Mouse (Mus musculus): Measurements from ENCODE around the gene Gatad2a.

Gatad2a gene

DNA sequence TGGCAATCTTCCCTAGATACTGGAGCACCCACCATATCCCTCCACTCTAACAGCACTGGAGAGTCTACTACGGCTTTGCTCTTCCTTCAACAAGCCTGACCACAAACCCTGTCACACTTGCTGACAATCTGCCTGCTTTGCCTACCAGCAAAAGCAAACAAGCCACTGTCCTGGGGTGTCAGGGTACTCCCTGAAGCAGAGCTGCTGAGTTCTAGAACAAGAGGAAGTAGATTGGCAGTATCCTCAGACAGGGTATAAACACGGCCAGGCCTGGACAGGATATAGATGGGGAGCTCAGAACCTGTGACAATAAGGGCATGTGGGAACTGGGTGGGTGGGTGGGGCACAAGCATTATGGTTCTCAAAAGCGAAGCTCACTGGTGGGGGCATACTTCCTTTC is 58.7 kb downstream of the Gatad2a start:
- DNase-seq (ENCODE audit: low spot score), result no peak

DNA sequence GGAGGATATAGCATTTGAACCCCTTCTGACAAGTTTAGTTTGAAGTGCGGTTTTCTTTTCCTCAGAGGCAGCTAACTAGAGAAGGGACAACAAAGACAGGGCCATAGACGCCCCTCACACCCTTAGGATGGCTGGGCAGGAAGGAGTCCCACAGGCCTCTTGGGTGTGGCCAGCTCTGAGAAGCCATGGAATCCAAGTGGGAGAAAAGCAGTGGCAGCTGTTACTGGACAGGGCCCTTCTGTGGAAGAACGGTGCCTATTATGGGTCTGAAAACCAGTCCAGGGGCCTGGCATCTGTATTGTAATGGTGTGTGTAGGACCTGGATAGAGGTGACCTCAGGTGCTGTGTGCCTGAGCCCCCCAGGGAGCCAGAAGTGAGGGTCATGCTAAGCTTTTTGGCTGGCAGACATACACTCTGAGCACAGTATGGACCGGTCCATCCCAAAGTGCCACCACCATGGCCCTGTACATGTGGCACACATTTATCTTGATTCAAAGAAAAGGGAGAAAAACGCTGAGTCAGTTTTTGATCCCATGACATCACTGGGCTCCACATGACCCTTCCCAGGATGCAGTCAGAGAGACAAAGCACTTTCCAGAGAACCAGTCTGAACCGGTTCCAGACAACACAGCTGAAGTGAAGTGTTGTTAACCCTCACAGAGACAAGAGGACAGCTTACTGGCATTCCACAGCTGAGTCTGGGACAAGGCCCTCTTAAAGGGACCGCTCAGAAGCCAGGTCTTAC is 60.0 kb downstream of the Gatad2a start:
- no peak for DNase-seq (ENCODE audit: low spot score)

- no peak for DNase-seq (ENCODE audit: low spot score)
Measured at GRCm38 (mm10) chr8:69935431-69935830, 60.8 kb downstream of the Gatad2a start.

GRCm38 (mm10) chr8:69934582-69934981 is 61.6 kb downstream of the Gatad2a start:
- no peak for DNase-seq (ENCODE audit: low spot score)

- no peak for DNase-seq (ENCODE audit: low spot score)
Measured at GRCm38 (mm10) chr8:69933811-69934210, 62.4 kb downstream of the Gatad2a start.

GRCm38 (mm10) chr8:69926901-69927300 is 69.3 kb downstream of the Gatad2a start:
- no peak for DNase-seq (ENCODE audit: low spot score)

DNA sequence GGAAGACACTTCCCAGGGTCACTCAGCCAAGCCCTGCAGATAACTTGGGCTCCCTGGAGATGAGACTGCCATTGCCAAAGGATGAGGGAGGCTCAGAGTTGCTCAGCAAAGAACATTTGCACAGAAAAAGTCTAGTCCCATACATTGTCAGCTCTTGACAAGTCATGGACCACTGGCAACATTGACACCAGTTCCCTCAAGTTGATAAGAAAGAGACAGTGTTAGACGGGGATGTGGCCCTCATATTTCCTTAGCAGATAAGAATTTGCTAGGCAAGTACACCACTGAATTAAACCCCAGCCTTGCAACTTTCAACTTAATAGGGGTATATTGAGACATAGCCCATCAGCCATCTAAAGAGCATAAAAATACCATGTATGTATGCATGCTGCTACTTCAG is 72.2 kb downstream of the Gatad2a start:
- DNase-seq (ENCODE audit: low spot score), result no peak

DNA sequence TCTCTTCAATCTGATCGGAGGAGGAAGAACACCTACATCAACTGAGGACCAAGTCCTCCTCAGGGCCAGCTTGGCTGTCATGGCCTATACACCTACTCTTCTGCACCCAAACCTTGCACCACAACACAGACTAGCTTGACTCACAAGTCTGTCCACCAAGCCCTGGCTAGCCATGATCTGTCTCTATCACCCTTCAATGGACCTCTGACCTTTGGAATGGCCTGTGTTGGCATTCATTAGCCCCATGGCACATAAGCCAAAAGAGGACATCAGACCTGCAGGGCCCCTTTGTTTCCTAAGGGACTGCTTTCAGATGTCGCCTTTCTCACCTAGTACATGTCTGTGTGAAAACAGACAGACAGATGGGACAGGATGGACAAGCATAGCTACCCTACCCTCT is 75.0 kb downstream of the Gatad2a start:
- no peak for DNase-seq (ENCODE audit: low spot score)

- no peak for DNase-seq (ENCODE audit: low spot score)
Measured at GRCm38 (mm10) chr8:69919876-69920662, 76.1 kb downstream of the Gatad2a start.

- DNase-seq (ENCODE audit: low spot score), result peak; percentile 83
Measured at GRCm38 (mm10) chr8:69919010-69919409, 77.2 kb downstream of the Gatad2a start.

- DNase-seq (ENCODE audit: low spot score), result no peak
Measured at GRCm38 (mm10) chr8:69918506-69918905, 77.7 kb downstream of the Gatad2a start.

DNA sequence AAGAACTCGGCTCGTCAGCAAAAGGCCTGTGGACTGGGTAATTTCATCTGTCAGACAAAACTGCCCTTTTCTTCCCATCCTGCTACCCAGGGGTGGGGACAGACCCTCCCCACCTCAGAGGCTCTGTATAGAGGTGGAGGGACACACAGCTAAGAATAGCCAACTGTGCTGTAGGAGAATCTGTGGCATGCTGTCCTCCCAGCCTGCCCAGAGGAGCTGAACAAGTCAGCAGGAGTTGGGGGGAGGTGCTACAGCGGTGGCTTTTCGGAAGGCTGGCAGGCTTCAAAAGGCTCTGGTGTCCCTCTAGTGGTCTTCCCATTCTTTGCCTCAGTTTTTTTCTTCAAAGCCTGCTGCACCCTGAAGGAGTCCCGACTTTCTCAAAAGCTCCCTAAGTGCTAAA is 80.4 kb downstream of the Gatad2a start:
- DNase-seq (ENCODE audit: low spot score), result no peak

- DNase-seq (ENCODE audit: low spot score), result no peak
Measured at GRCm38 (mm10) chr8:69914526-69914925, 81.7 kb downstream of the Gatad2a start.

GRCm38 (mm10) chr8:69912478-69913074 is 83.6 kb downstream of the Gatad2a start:
- peak; percentile 61 for DNase-seq (ENCODE audit: low spot score)

DNA sequence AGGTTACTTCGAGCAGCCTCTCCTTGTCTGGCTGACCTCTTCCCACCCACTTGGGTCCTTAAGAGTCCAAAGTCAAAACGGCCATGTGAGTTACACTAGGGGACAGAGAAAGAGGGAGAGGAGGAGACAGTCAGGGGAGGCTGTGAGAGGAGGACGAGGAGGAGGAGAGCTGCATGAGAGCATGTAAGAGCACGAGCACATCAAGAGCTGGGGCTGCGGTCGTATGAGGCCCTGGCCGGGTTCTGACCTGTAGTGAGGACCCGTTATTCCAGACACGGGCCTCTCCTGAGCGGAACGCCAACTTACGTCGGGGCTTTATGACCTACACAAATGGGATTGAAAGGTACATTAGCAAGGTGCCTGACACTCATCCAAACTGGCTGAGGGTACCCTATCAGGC is 84.3 kb downstream of the Gatad2a start:
- DNase-seq (ENCODE audit: low spot score), result no peak

DNA sequence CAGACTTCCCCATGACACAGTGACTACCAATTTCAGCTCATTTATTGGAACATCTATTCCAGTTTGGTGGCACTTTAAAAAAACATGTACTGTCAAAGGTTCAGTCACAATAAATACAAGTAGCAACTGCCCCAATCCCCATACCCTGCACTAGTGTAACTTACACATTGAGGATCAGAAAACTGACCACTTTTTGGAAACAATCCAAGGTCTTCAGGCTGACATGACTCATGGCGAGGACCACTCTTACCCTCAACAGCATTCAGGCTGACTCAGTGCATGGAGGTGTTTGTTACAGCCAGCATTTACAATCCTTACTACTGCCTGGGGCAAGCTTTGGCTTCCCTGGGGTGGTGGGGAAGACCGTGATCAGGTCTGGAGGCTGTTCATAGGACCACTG is 89.1 kb downstream of the Gatad2a start:
- no peak for DNase-seq (ENCODE audit: low spot score)

DNA sequence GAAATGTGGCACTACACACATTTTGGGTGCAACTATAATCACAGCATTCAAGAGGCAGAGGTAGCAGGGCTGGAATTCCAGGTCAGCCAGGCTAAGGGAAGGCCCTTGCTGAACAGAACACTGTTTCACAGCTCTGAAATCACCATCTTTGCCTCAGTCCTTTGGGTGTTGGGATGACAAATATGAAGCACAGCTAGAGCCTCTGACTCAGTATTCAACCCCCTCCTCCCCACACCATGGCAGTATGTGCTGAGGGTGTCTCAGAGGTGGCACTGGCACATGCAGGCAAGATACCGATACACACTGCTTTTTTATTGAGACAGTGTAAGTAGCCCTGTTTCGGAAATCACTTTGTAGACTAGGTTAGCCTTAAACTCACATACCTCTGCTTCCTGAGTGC is 89.9 kb downstream of the Gatad2a start:
- DNase-seq (ENCODE audit: low spot score), result no peak

- no peak for DNase-seq (ENCODE audit: low spot score)
Measured at GRCm38 (mm10) chr8:69904096-69904495, 92.1 kb downstream of the Gatad2a start.

DNA sequence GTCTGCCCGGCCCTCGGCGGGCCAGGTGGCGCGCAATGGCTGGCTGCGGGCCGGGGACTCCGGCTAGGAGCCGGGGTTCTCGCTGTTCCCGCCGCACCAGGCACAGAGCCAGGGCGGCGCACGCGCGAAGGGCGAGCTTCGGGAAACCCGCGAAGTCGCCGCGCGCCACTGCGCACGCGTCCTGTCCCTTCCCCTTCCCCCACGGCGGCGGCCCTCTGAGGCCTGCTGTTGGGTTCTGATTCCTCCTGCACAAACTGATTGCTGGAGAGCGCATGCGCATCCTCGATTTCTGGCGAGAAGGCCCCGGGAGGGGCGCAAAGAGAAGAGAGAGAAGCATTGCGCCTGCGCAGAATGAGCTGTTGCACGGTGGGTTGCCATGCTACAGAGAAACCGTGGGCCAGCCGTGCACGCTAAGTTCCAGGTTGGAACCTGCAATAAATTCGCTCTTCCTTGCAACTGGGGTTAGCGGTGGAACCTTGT is 93.1 kb downstream of the Gatad2a start:
- peak; percentile 98 for DNase-seq (ENCODE audit: low spot score)

DNA sequence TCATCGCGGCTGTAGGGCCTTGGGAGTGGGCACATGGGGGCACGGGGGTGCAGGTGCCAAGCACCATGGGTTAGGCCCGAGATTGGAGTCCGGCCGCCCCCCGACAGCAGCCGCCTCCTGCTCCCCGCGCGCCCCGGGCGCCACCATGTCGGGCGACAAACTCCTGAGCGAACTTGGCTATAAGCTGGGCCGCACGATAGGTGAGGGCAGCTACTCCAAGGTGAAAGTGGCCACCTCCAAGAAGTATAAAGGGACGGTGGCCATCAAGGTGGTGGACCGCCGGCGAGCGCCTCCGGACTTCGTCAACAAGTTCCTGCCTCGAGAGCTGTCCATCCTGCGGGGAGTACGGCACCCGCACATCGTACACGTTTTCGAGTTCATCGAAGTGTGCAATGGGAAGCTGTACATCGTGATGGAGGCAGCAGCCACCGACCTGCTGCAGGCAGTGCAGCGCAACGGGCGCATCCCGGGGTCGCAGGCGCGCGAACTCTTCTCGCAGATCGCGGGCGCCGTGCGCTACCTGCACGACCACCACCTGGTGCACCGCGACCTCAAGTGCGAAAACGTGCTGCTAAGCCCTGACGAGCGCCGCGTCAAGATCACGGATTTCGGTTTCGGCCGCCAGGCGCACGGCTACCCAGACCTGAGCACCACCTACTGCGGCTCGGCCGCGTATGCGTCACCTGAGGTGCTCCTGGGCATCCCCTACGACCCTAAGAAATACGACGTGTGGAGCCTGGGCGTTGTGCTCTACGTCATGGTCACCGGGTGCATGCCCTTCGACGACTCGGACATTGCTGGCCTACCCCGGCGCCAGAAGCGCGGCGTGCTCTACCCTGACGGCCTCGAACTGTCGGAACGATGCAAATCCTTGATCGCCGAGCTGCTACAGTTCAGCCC is 93.8 kb downstream of the Gatad2a start, which contains the start of the genes Tssk6, Ndufa13 and Yjefn3:
Gene Tssk6, plus strand, starts transcription at position 22 of the 900 bp plus-strand sequence.
Gene Ndufa13, minus strand, starts transcription at position 396 of the 900 bp plus-strand sequence.
Gene Yjefn3, minus strand, starts transcription at position 550 of the 900 bp plus-strand sequence.
- DNase-seq (ENCODE audit: low spot score), result no peak

DNA sequence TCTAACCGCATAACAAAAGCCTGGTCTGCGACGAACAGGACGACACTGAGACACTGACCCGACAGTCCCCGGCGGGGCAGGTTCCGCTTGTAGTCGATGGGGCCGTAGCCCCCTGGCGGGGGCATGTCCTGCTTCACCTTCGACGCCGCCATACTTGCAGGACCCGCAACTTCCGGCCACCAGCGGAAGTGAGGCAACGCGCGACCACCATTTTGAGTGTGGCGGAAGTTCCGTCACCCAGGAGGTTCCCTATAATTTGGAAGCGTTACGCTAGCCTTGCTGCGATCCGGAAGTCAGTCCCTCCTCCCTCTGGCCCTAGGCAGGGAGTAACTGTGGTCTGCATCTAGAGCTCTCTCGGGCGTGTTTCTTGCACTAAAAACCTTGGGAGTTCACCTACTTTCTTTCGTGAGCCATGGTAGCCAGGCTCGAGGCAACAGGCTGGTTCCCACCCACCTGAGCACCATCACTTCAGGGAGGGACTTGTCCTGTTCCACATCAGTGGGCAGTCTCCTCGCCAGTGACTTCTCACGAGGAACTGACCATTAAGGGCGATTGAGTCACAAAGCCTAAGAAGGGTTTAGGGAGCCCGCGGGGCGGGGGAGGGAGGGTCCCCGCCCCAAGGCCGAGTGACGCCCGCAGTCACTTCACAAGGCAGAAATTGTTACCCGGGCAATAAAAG is 94.6 kb downstream of the Gatad2a start:
- peak; percentile 93 for DNase-seq (ENCODE audit: low spot score)
